Mouse (Mus musculus) neural tube, embryonic 14.5 days (tissue): ENCODE data around the gene Cacna2d4. TPM values are rescaled to one million over a fixed set of nuclear protein-coding genes. Genes with fewer than 3 reads are reported as not detected.

Experiments used
- ATAC-seq: fragments of 200-750 bp; cut with Nextera tagmentation; 2 replicates; pipeline ENCODE4 v1.8.0; 2017; ENCODE audit warnings: low read depth, mild to moderate bottlenecking, moderate TSS enrichment, moderate library complexity
- H3K27ac ChIP-seq: fragments of 300-500 bp; sonication (generic); 2 replicates; pipeline ENCODE4 v1.5.1; 2014; ENCODE audit warnings: low read depth, mild to moderate bottlenecking, control low read depth, low read length, moderate library complexity, mixed read lengths
- H3K27me3 ChIP-seq: fragments of 300-500 bp; sonication (generic); 2 replicates; pipeline ENCODE4 v1.6.1; 2014; ENCODE audit warnings: low read length; ENCODE audit not compliant: control insufficient read depth, insufficient read depth
- H3K36me3 ChIP-seq: fragments of 300-500 bp; sonication (generic); 2 replicates; pipeline ENCODE4 v1.6.1; 2014; ENCODE audit warnings: low read length, mixed read lengths; ENCODE audit not compliant: control insufficient read depth, insufficient read depth
- H3K4me1 ChIP-seq: fragments of 300-500 bp; sonication (generic); 2 replicates; pipeline ENCODE4 v1.6.1; 2014; ENCODE audit warnings: low read length; ENCODE audit not compliant: control insufficient read depth, insufficient read depth
- H3K4me2 ChIP-seq: fragments of 300-500 bp; sonication (generic); 2 replicates; pipeline ENCODE4 v1.6.1; 2014; ENCODE audit warnings: mild to moderate bottlenecking, low read depth, low read length, control low read depth
- H3K4me3 ChIP-seq: fragments of 300-500 bp; sonication (generic); 2 replicates; pipeline ENCODE4 v1.5.1; 2014; ENCODE audit warnings: low read depth, low read length, control low read depth, mixed read lengths
- H3K9ac ChIP-seq: fragments of 300-500 bp; sonication (generic); replicated peaks from 2 replicates; pipeline ENCODE4 v1.6.1; 2014; ENCODE audit warnings: low read depth, mild to moderate bottlenecking, control low read depth, low read length, mixed read lengths
- H3K9me3 ChIP-seq: fragments of 300-500 bp; sonication (generic); 2 replicates; pipeline ENCODE4 v1.6.1; 2016; ENCODE audit warnings: low read length; ENCODE audit not compliant: control insufficient read depth
- WGBS: fragments of 180-500 bp; shearing (Covaris S2); extraction: QIAGEN DNeasy Blood & Tissue Kit; methylation state at CpG from one replicate; pipeline ENCODE4 v1.1.7; 2014; 5-methylcytosine and 5-hydroxymethylcytosine counted together
- polyA plus RNA-seq: library from polyadenylated mRNA; unstranded; fragments of >200 nt; fragmentation: Nextera tagmentation; extraction: Ambion mirVana; gene quantifications from 2 replicates; pipeline ENCODE4 v1.2.1, GENCODE M21; 2014

The Cacna2d4 gene
- polyA plus RNA-seq, 1 experiment from 2014 or later = 0.19 TPM

GRCm38 (mm10) chr6:119336124-119336523, 99.8 kb downstream of the Cacna2d4 start:
- no peaks in the 10 kb centered on the region for H3K9me3 ChIP-seq
- 94% methylated on average over 7 of the region's 7 CpGs for WGBS
- no peaks in the 10 kb centered on the region for H3K36me3 ChIP-seq
- no peak overlapping the region for H3K9ac ChIP-seq
- H3K4me1 ChIP-seq = peaks cover 3% of the 10 kb centered on the region; the same call in 1 of the 2 replicates
- no peak for ATAC-seq
- no peaks in the 10 kb centered on the region for H3K27me3 ChIP-seq
- H3K4me2 ChIP-seq = no peak overlapping the region
- no peak overlapping the region for H3K4me3 ChIP-seq
- no peak overlapping the region for H3K27ac ChIP-seq

GRCm38 (mm10) chr6:119337287-119337686, 101.0 kb downstream of the Cacna2d4 start:
- H3K4me1 ChIP-seq = no peaks in the 10 kb centered on the region; the same call in 1 of the 2 replicates
- no peak overlapping the region for H3K9ac ChIP-seq
- no peak overlapping the region for H3K4me2 ChIP-seq
- H3K27me3 ChIP-seq = no peaks in the 10 kb centered on the region
- WGBS = 80% methylated on average over 3 of the region's 3 CpGs
- H3K9me3 ChIP-seq = no peaks in the 10 kb centered on the region
- no peak overlapping the region for H3K27ac ChIP-seq
- ATAC-seq = no peak
- H3K36me3 ChIP-seq = no peaks in the 10 kb centered on the region
- no peak overlapping the region for H3K4me3 ChIP-seq

- no peak overlapping the region for H3K9ac ChIP-seq
- no peak overlapping the region for H3K4me3 ChIP-seq
- 33% methylated on average over 11 of the region's 11 CpGs for WGBS
- H3K9me3 ChIP-seq = no peaks in the 10 kb centered on the region
- H3K27me3 ChIP-seq = no peaks in the 10 kb centered on the region
- ATAC-seq = no peak
- no peak overlapping the region for H3K4me2 ChIP-seq
- H3K4me1 ChIP-seq = no peaks in the 10 kb centered on the region
- no peak overlapping the region for H3K27ac ChIP-seq
- no peaks in the 10 kb centered on the region for H3K36me3 ChIP-seq
Measured at GRCm38 (mm10) chr6:119338121-119338912, 102.0 kb downstream of the Cacna2d4 start.

- no peaks in the 10 kb centered on the region for H3K27me3 ChIP-seq
- no peaks in the 10 kb centered on the region for H3K9me3 ChIP-seq
- no peak overlapping the region for H3K4me2 ChIP-seq
- no peak overlapping the region for H3K4me3 ChIP-seq
- no peak overlapping the region for H3K27ac ChIP-seq
- no peaks in the 10 kb centered on the region for H3K4me1 ChIP-seq
- no peak overlapping the region; the same call in 1 of the 2 replicates for H3K9ac ChIP-seq
- ATAC-seq = peak; percentile 95
- no peaks in the 10 kb centered on the region for H3K36me3 ChIP-seq
Measured at GRCm38 (mm10) chr6:119341409-119341808, 105.1 kb downstream of the Cacna2d4 start.

- Histone ChIP-seq H3K9ac (no peak overlapping the region), H3K27me3 (no peaks in the 10 kb centered on the region), H3K36me3 (no peaks in the 10 kb centered on the region), H3K4me3 (no peak overlapping the region), H3K9me3 (no peaks in the 10 kb centered on the region), H3K4me2 (no peak overlapping the region), H3K4me1 (no peaks in the 10 kb centered on the region), H3K27ac (no peak overlapping the region)
- 70% methylated on average over 10 of the region's 10 CpGs for WGBS
- no peak for ATAC-seq
Measured at GRCm38 (mm10) chr6:119346257-119346656, 109.9 kb downstream of the Cacna2d4 start.

GRCm38 (mm10) chr6:119347813-119348212, 111.5 kb downstream of the Cacna2d4 start:
- Histone ChIP-seq H3K27me3 (no peaks in the 10 kb centered on the region), H3K4me2 (no peak overlapping the region), H3K9ac (no peak overlapping the region), H3K27ac (no peak overlapping the region), H3K9me3 (no peaks in the 10 kb centered on the region), H3K36me3 (no peaks in the 10 kb centered on the region), H3K4me3 (no peak overlapping the region), H3K4me1 (no peaks in the 10 kb centered on the region)
- WGBS = 79% methylated on average over 5 of the region's 5 CpGs
- 0 out of 2 replicates have a peak, but pooled peaks have one; percentile 9 for ATAC-seq

- WGBS = 5% methylated on average over 1 of the region's 1 CpGs
- Histone ChIP-seq H3K36me3 (no peaks in the 10 kb centered on the region), H3K9ac (no peak overlapping the region), H3K4me3 (no peak overlapping the region), H3K4me2 (no peak overlapping the region), H3K27ac (no peak overlapping the region), H3K9me3 (no peaks in the 10 kb centered on the region), H3K27me3 (no peaks in the 10 kb centered on the region), H3K4me1 (no peaks in the 10 kb centered on the region)
- ATAC-seq = peak; percentile 42; the same call in 1 of the 2 replicates
Measured at GRCm38 (mm10) chr6:119348234-119348633, 111.9 kb downstream of the Cacna2d4 start.

- Histone ChIP-seq H3K36me3 (peaks cover 11% of the 10 kb centered on the region), H3K4me3 (no peak overlapping the region), H3K9me3 (no peaks in the 10 kb centered on the region), H3K4me2 (no peak overlapping the region), H3K27me3 (no peaks in the 10 kb centered on the region), H3K9ac (no peak overlapping the region), H3K27ac (no peak overlapping the region), H3K4me1 (no peaks in the 10 kb centered on the region)
- no peak for ATAC-seq
- WGBS = 86% methylated on average over 9 of the region's 9 CpGs
Measured at GRCm38 (mm10) chr6:119350703-119351198, 114.4 kb downstream of the Cacna2d4 start.

- H3K4me2 ChIP-seq = no peak overlapping the region
- H3K27ac ChIP-seq = no peak overlapping the region
- peaks cover 12% of the 10 kb centered on the region for H3K36me3 ChIP-seq
- no peak overlapping the region for H3K9ac ChIP-seq
- H3K27me3 ChIP-seq = no peaks in the 10 kb centered on the region
- H3K4me3 ChIP-seq = no peak overlapping the region
- no peaks in the 10 kb centered on the region for H3K9me3 ChIP-seq
- WGBS = 88% methylated on average over 8 of the region's 8 CpGs
- H3K4me1 ChIP-seq = no peaks in the 10 kb centered on the region
- no peak for ATAC-seq
Measured at GRCm38 (mm10) chr6:119351656-119352055, 115.3 kb downstream of the Cacna2d4 start.
